ENCODE assay signal across 9 mouse cellular contexts in genomic region chr4:8367487-8368276, GRCm38 (mm10).
DNase-seq lines count a peak whose midpoint lies in the region; ATAC-seq and TF ChIP-seq lines count a peak whose summit lies in the region.
"Had no signal": no experiment of that assay in that cellular context is flagged by ENCODE, and none has a peak within 500 bp of the region (broad histone marks: within the 10 kb centered on the region; RNA-seq: fewer than 3 reads in every experiment).

No protein-coding gene starts in this region.

- no peaks in the 10 kb centered on the region for H3K27me3 ChIP-seq in E14TG2a.4 (ENCODE audit: insufficient read depth, low read length)
- H3K27me3 ChIP-seq in neural tube, embryonic 12.5 days (replicated peaks), result no peaks in the 10 kb centered on the region

- 63% methylated on average over 13 of the region's 13 CpGs for WGBS in neural tube, embryonic 12.5 days

- peak; percentile 55 for DNase-seq in heart, adult 8-10 months (ENCODE audit: low spot score)
- DNase-seq in heart, adult 11 months, result no peak
- peak; percentile 35 to 52 for DNase-seq in layer of hippocampus, postnatal 10 days (ENCODE audit: low spot score in 2 of 2)
- DNase-seq in T-cell, adult 2 months (ENCODE audit: low spot score), result no peak

- peak; percentile 34 for TF ChIP-seq CTCF in E14TG2a.4 (conservative IDR thresholded peaks at IDR 0.05; ENCODE audit: low read length)
- peak; percentile 54; the same call in 1 of the 2 replicates for TF ChIP-seq CTCF in cortical plate, adult 2 months (IDR thresholded peaks at IDR 0.05; ENCODE audit: extremely low read depth, insufficient read depth, low read length)

- no peak for TF ChIP-seq POLR2A in cortical plate, adult 2 months (IDR thresholded peaks at IDR 0.05; ENCODE audit: extremely low read depth, insufficient read depth, low read length)

- H3K9me3 ChIP-seq in E14TG2a.4 (ENCODE audit: low read length), result no peaks in the 10 kb centered on the region
- H3K9me3 ChIP-seq in neural tube, embryonic 12.5 days, result no peaks in the 10 kb centered on the region
- H3K9me3 ChIP-seq: megakaryocyte, embryonic 14.5 days had no signal

- H3K4me2 ChIP-seq in neural tube, embryonic 12.5 days (replicated peaks), result no peak overlapping the region

- no peak overlapping the region for H3K4me3 ChIP-seq in E14TG2a.4 (replicated peaks; ENCODE audit: low read length)
- H3K4me3 ChIP-seq in cortical plate, adult 2 months (ENCODE audit: insufficient read depth, low read length), result no peak overlapping the region
- H3K4me3 ChIP-seq in neural tube, embryonic 12.5 days, result no peak overlapping the region
- H3K4me3 ChIP-seq: megakaryocyte, embryonic 14.5 days had no signal

- no peaks in the 10 kb centered on the region for H3K36me3 ChIP-seq in E14TG2a.4 (ENCODE audit: insufficient read depth, low read length)
- no peaks in the 10 kb centered on the region for H3K36me3 ChIP-seq in neural tube, embryonic 12.5 days

- H3K4me1 ChIP-seq in E14TG2a.4 (replicated peaks; ENCODE audit: low read depth, low read length), result peaks cover 3% of the 10 kb centered on the region
- no peaks in the 10 kb centered on the region for H3K4me1 ChIP-seq in cortical plate, adult 2 months (ENCODE audit: control insufficient read depth, insufficient read depth, low read length)
- no peaks in the 10 kb centered on the region for H3K4me1 ChIP-seq in neural tube, embryonic 12.5 days
- H3K4me1 ChIP-seq: megakaryocyte, embryonic 14.5 days had no signal

- H3K27ac ChIP-seq in cortical plate, adult 2 months (ENCODE audit: insufficient read depth, low read length), result no peak overlapping the region
- H3K27ac ChIP-seq in neural tube, embryonic 12.5 days, result no peak overlapping the region

- ATAC-seq in hematopoietic stem cell, adult 5-6 weeks (replicated peaks in 1 of 2; ENCODE audit: insufficient read depth in 1 of 2, low FRiP score in 2 of 2, low TSS enrichment in 1 of 2, low read depth in 1 of 2, poor library complexity in 2 of 2, severe bottlenecking in 2 of 2), result peak; percentile 42 to 58; a peak in 3 of 4 replicates
- peak; percentile 56 for ATAC-seq in neural tube, embryonic 12.5 days (ENCODE audit: low FRiP score, low read depth)

- H3K9ac ChIP-seq in neural tube, embryonic 12.5 days, result no peak overlapping the region

Comparison
In these comparisons a context has a peak if more than half of its experiments do, and no peak if none do; other contexts are left out.
1. DNase-seq: peak in heart, adult 8-10 months (single experiment) and layer of hippocampus, postnatal 10 days (2 of 2); none in heart, adult 11 months (single experiment) and T-cell, adult 2 months (single experiment).